Mouse (Mus musculus): ENCODE data around the gene C77080. TPM values are rescaled to one million over a fixed set of nuclear protein-coding genes. Genes with fewer than 3 reads are reported as not detected.
"Not testable (repeated sequence)": the region's sequence is repeated elsewhere in the genome, so short reads cannot be mapped to it uniquely, and the experiment has no call there.

C77080 gene
- polyA plus RNA-seq, 1 experiment from 2014 or later, result 3.3 TPM

- Histone ChIP-seq H3K36me3 (replicated peaks) (peaks cover 100% of the 10 kb centered on the region), H3K9me3 (no peaks in the 10 kb centered on the region), H3K4me1 (peaks cover 28% of the 10 kb centered on the region), H3K4me3 (no peak overlapping the region), H3K27me3 (ENCODE audit: poor library complexity, severe bottlenecking) (peaks cover 27% of the 10 kb centered on the region), H3K27ac (no peak overlapping the region)
- no peak for DNase-seq (ENCODE audit: extremely low spot score, low spot score)
- WGBS, result 87% methylated on average over 10 of the region's 10 CpGs
Measured at GRCm38 (mm10) chr4:129219198-129219597, 42.0 kb downstream of the C77080 start.

GRCm38 (mm10) chr4:129218569-129219175 is 42.5 kb downstream of the C77080 start:
- Histone ChIP-seq H3K4me1 (peaks cover 23% of the 10 kb centered on the region), H3K27me3 (ENCODE audit: poor library complexity, severe bottlenecking) (peaks cover 22% of the 10 kb centered on the region), H3K9me3 (no peaks in the 10 kb centered on the region), H3K4me3 (no peak overlapping the region), H3K27ac (no peak overlapping the region), H3K36me3 (replicated peaks) (peaks cover 100% of the 10 kb centered on the region)
- no peak for DNase-seq (ENCODE audit: extremely low spot score, low spot score)
- WGBS, result 84% methylated on average over 7 of the region's 7 CpGs

GRCm38 (mm10) chr4:129212486-129212885 is 48.7 kb downstream of the C77080 start:
- not testable (repeated sequence) for H3K9me3 ChIP-seq; H3K27ac ChIP-seq; H3K4me3 ChIP-seq; DNase-seq (ENCODE audit: extremely low spot score, low spot score); H3K4me1 ChIP-seq; H3K27me3 ChIP-seq (ENCODE audit: poor library complexity, severe bottlenecking)
- H3K36me3 ChIP-seq (replicated peaks), result peaks cover 99% of the 10 kb centered on the region
- 77% methylated on average over 3 of the region's 3 CpGs for WGBS

GRCm38 (mm10) chr4:129211461-129211860 is 49.7 kb downstream of the C77080 start:
- H3K4me3 ChIP-seq, result no peak overlapping the region
- peaks cover 99% of the 10 kb centered on the region for H3K36me3 ChIP-seq (replicated peaks)
- H3K27ac ChIP-seq, result no peak overlapping the region
- DNase-seq (ENCODE audit: extremely low spot score, low spot score), result no peak
- H3K4me1 ChIP-seq, result no peaks in the 10 kb centered on the region
- WGBS, result 92% methylated on average over 4 of the region's 4 CpGs
- H3K27me3 ChIP-seq (ENCODE audit: poor library complexity, severe bottlenecking), result no peaks in the 10 kb centered on the region
- no peaks in the 10 kb centered on the region for H3K9me3 ChIP-seq

GRCm38 (mm10) chr4:129209504-129209903 is 51.7 kb downstream of the C77080 start:
- no peak for DNase-seq (ENCODE audit: extremely low spot score, low spot score)
- H3K9me3 ChIP-seq, result no peaks in the 10 kb centered on the region
- peaks cover 99% of the 10 kb centered on the region for H3K36me3 ChIP-seq (replicated peaks)
- H3K4me1 ChIP-seq, result no peaks in the 10 kb centered on the region
- WGBS, result 74% methylated on average over 7 of the region's 7 CpGs
- H3K27me3 ChIP-seq (ENCODE audit: poor library complexity, severe bottlenecking), result no peaks in the 10 kb centered on the region
- no peak overlapping the region for H3K4me3 ChIP-seq
- no peak overlapping the region for H3K27ac ChIP-seq

- DNase-seq (ENCODE audit: extremely low spot score, low spot score), result no peak
- no peaks in the 10 kb centered on the region for H3K27me3 ChIP-seq (ENCODE audit: poor library complexity, severe bottlenecking)
- no peak overlapping the region for H3K27ac ChIP-seq
- no peak overlapping the region for H3K4me3 ChIP-seq
- peaks cover 97% of the 10 kb centered on the region for H3K36me3 ChIP-seq (replicated peaks)
- no peaks in the 10 kb centered on the region for H3K9me3 ChIP-seq
- H3K4me1 ChIP-seq, result no peaks in the 10 kb centered on the region
- WGBS, result 94% methylated on average over 8 of the region's 8 CpGs
Measured at GRCm38 (mm10) chr4:129206792-129207191, 54.4 kb downstream of the C77080 start.

GRCm38 (mm10) chr4:129204655-129205054 is 56.5 kb downstream of the C77080 start:
- no peaks in the 10 kb centered on the region for H3K9me3 ChIP-seq
- H3K27me3 ChIP-seq (ENCODE audit: poor library complexity, severe bottlenecking), result no peaks in the 10 kb centered on the region
- DNase-seq (ENCODE audit: extremely low spot score, low spot score), result no peak
- no peaks in the 10 kb centered on the region for H3K4me1 ChIP-seq
- H3K4me3 ChIP-seq, result no peak overlapping the region
- no peak overlapping the region for H3K27ac ChIP-seq
- peaks cover 98% of the 10 kb centered on the region for H3K36me3 ChIP-seq (replicated peaks)
- WGBS, result 96% methylated on average over 10 of the region's 10 CpGs

GRCm38 (mm10) chr4:129197514-129197913 is 63.7 kb downstream of the C77080 start:
- DNase-seq (ENCODE audit: extremely low spot score, low spot score), result no peak
- H3K36me3 ChIP-seq (replicated peaks), result peaks cover 93% of the 10 kb centered on the region
- 94% methylated on average over 6 of the region's 6 CpGs for WGBS

GRCm38 (mm10) chr4:129194280-129194679 is 66.9 kb downstream of the C77080 start:
- DNase-seq (ENCODE audit: extremely low spot score, low spot score), result no peak
- Histone ChIP-seq H3K27me3 (ENCODE audit: poor library complexity, severe bottlenecking) (no peaks in the 10 kb centered on the region), H3K4me3 (no peak overlapping the region), H3K9me3 (no peaks in the 10 kb centered on the region), H3K4me1 (peaks cover 20% of the 10 kb centered on the region), H3K27ac (no peak overlapping the region), H3K36me3 (replicated peaks) (peaks cover 66% of the 10 kb centered on the region)
- WGBS, result 97% methylated on average over 1 of the region's 1 CpGs

More at GRCm38 (mm10) chr4:129197514-129197913, 63.7 kb downstream of the C77080 start:
- Histone ChIP-seq H3K9me3 (no peaks in the 10 kb centered on the region), H3K4me1 (no peaks in the 10 kb centered on the region), H3K4me3 (no peak overlapping the region), H3K27me3 (ENCODE audit: poor library complexity, severe bottlenecking) (no peaks in the 10 kb centered on the region), H3K27ac (no peak overlapping the region)

- no peaks in the 10 kb centered on the region for H3K27me3 ChIP-seq (ENCODE audit: poor library complexity, severe bottlenecking)
- peaks cover 36% of the 10 kb centered on the region for H3K4me1 ChIP-seq
- peaks cover 43% of the 10 kb centered on the region for H3K36me3 ChIP-seq (replicated peaks)
- DNase-seq (ENCODE audit: extremely low spot score, low spot score), result no peak
- peak overlapping the region; percentile 98 for H3K4me3 ChIP-seq
- H3K9me3 ChIP-seq, result no peaks in the 10 kb centered on the region
- WGBS, result 67% methylated on average over 5 of the region's 5 CpGs
- no peak overlapping the region for H3K27ac ChIP-seq
Measured at GRCm38 (mm10) chr4:129191691-129192090, 69.5 kb downstream of the C77080 start.

- Histone ChIP-seq H3K27me3 (ENCODE audit: poor library complexity, severe bottlenecking) (no peaks in the 10 kb centered on the region), H3K4me3 (peak overlapping the region; percentile 98), H3K36me3 (replicated peaks) (peaks cover 31% of the 10 kb centered on the region), H3K4me1 (peaks cover 36% of the 10 kb centered on the region), H3K27ac (peak overlapping the region; percentile 98), H3K9me3 (no peaks in the 10 kb centered on the region)
- no peak for DNase-seq (ENCODE audit: extremely low spot score, low spot score)
- 8% methylated on average over 12 of the region's 12 CpGs for WGBS
Measured at GRCm38 (mm10) chr4:129190538-129190937, 70.7 kb downstream of the C77080 start.

- under 1% methylated on average over 58 of the region's 58 CpGs for WGBS
- no peaks in the 10 kb centered on the region for H3K9me3 ChIP-seq
- H3K27ac ChIP-seq, result peak within 1 kb of the TSS; percentile 98
- no peaks in the 10 kb centered on the region for H3K27me3 ChIP-seq (ENCODE audit: poor library complexity, severe bottlenecking)
- DNase-seq (ENCODE audit: extremely low spot score, low spot score), result peak; percentile 97
- H3K4me3 ChIP-seq, result peak within 1 kb of the TSS; percentile 98
- H3K36me3 ChIP-seq (replicated peaks), result peaks cover 24% of the 10 kb centered on the region
- H3K4me1 ChIP-seq, result peaks cover 36% of the 10 kb centered on the region
Measured at GRCm38 (mm10) chr4:129189542-129190519, 71.4 kb downstream of the C77080 start, which contains the start of the genes S100pbp and Yars. TSS of gene S100pbp (minus strand) at chr4:129189727. TSS of gene Yars (plus strand) at chr4:129189760.

Measured in forebrain, embryonic 10.5 days (tissue).